16 mouse cellular contexts compared by ENCODE assay signal in genomic region chr14:24059287-24059686, GRCm38 (mm10). TPM values are rescaled to one million over a fixed set of nuclear protein-coding genes. Genes with fewer than 3 reads are reported as not detected.
"Had no signal": no experiment of that assay in that cellular context is flagged by ENCODE, and none has a peak within 500 bp of the region (broad histone marks: within the 10 kb centered on the region; RNA-seq: fewer than 3 reads in every experiment).

No protein-coding gene starts in this region.

- H3K9me3 ChIP-seq: heart, embryonic 13.5 days; heart, embryonic 15.5 days; hindbrain, embryonic 13.5 days; hindbrain, embryonic 15.5 days; kidney, embryonic 15.5 days; limb, embryonic 13.5 days; limb, embryonic 15.5 days had no signal

- H3K4me2 ChIP-seq: heart, embryonic 11.5 days; heart, embryonic 13.5 days; heart, embryonic 15.5 days; hindbrain, embryonic 13.5 days; hindbrain, embryonic 15.5 days; kidney, embryonic 15.5 days; limb, embryonic 13.5 days; limb, embryonic 15.5 days had no signal

- H3K27me3 ChIP-seq: hindbrain, embryonic 13.5 days; hindbrain, embryonic 15.5 days; kidney, embryonic 15.5 days; limb, embryonic 15.5 days had no signal

- H3K9ac ChIP-seq: forebrain, postnatal 0 days; heart, embryonic 13.5 days; heart, embryonic 15.5 days; hindbrain, embryonic 13.5 days; hindbrain, embryonic 15.5 days; kidney, embryonic 15.5 days; limb, embryonic 13.5 days; limb, embryonic 15.5 days had no signal

- DNase-seq: heart, adult 11 months; heart, postnatal 36 days; kidney, adult 11 months had no signal

- H3K4me1 ChIP-seq: heart, embryonic 13.5 days; heart, embryonic 15.5 days; hindbrain, embryonic 13.5 days; hindbrain, embryonic 15.5 days; kidney, embryonic 15.5 days had no signal

- H3K4me3 ChIP-seq: heart, embryonic 13.5 days; heart, embryonic 15.5 days; hindbrain, embryonic 13.5 days; hindbrain, embryonic 15.5 days; kidney, embryonic 15.5 days; limb, embryonic 13.5 days; limb, embryonic 15.5 days had no signal

- H3K36me3 ChIP-seq: heart, embryonic 13.5 days; heart, embryonic 15.5 days; hindbrain, embryonic 13.5 days; hindbrain, embryonic 15.5 days; kidney, embryonic 15.5 days; limb, embryonic 13.5 days; limb, embryonic 15.5 days had no signal

- ATAC-seq: forebrain, postnatal 0 days; hindbrain, postnatal 0 days; intestine, embryonic 16.5 days had no signal

- H3K27ac ChIP-seq: heart, embryonic 13.5 days; heart, embryonic 15.5 days; hindbrain, embryonic 13.5 days; hindbrain, embryonic 15.5 days; hindbrain, postnatal 0 days; kidney, embryonic 15.5 days; kidney, postnatal 0 days; limb, embryonic 13.5 days; limb, embryonic 15.5 days had no signal

RNA-seq across cellular contexts. Expression of gene Kcnma1, which starts 45.0 kb away (rescaled TPM):
- total RNA-seq: hematopoietic stem cell, adult 5-6 weeks had no signal
